7 mouse cellular contexts compared by ENCODE assay signal in genomic region chr11:116656348-116657191, GRCm38 (mm10). TPM values are rescaled to one million over a fixed set of nuclear protein-coding genes. Genes with fewer than 3 reads are reported as not detected.
A peak's percentile ranks its signal among the peaks of the same experiment; 100 is the strongest.
DNase-seq lines count a peak whose midpoint lies in the region; ATAC-seq and TF ChIP-seq lines count a peak whose summit lies in the region.

No protein-coding gene starts in this region.

- H3K9me3 ChIP-seq in midbrain, embryonic 12.5 days, result no peaks in the 10 kb centered on the region
- H3K9me3 ChIP-seq in midbrain, postnatal 0 days (ENCODE audit: low read length), result no peaks in the 10 kb centered on the region
- H3K9me3 ChIP-seq in heart, embryonic 14.5 days (ENCODE audit: control insufficient read depth, low read length), result no peaks in the 10 kb centered on the region

- WGBS in midbrain, embryonic 12.5 days, result 73% methylated on average over 16 of the region's 16 CpGs
- 50% methylated on average over 16 of the region's 16 CpGs for WGBS in midbrain, postnatal 0 days
- 48% methylated on average over 16 of the region's 16 CpGs for WGBS in heart, embryonic 14.5 days

- H3K4me1 ChIP-seq in midbrain, embryonic 12.5 days, result peaks cover 46% of the 10 kb centered on the region
- peaks cover 15% of the 10 kb centered on the region; the same call in 1 of the 2 replicates for H3K4me1 ChIP-seq in midbrain, postnatal 0 days (ENCODE audit: insufficient read depth, low read length)
- H3K4me1 ChIP-seq in heart, embryonic 14.5 days (ENCODE audit: control insufficient read depth in 2 of 2, insufficient read depth in 2 of 2, low read length in 2 of 2), result peaks cover 27 to 47% of the 10 kb centered on the region in 2 experiments

- H3K27ac ChIP-seq in midbrain, embryonic 12.5 days (replicated peaks), result no peak overlapping the region; the same call in 1 of the 2 replicates
- no peak overlapping the region for H3K27ac ChIP-seq in midbrain, postnatal 0 days (ENCODE audit: low read depth, low read length)
- peak overlapping the region in 1 of 2 experiments; percentile 73; a peak in 2 of 4 replicates for H3K27ac ChIP-seq in heart, embryonic 14.5 days (replicated peaks in 1 of 2; ENCODE audit: control insufficient read depth in 1 of 2, insufficient read depth in 1 of 2, low read depth in 2 of 2, low read length in 2 of 2)

- no peaks in the 10 kb centered on the region for H3K36me3 ChIP-seq in midbrain, embryonic 12.5 days
- no peaks in the 10 kb centered on the region for H3K36me3 ChIP-seq in midbrain, postnatal 0 days (ENCODE audit: insufficient read depth, low read length)
- no peaks in the 10 kb centered on the region for H3K36me3 ChIP-seq in heart, embryonic 14.5 days (ENCODE audit: control insufficient read depth, insufficient read depth, low read length)

- H3K9ac ChIP-seq in midbrain, embryonic 12.5 days (replicated peaks), result peak overlapping the region; percentile 57; the same call in 1 of the 2 replicates
- H3K9ac ChIP-seq in midbrain, postnatal 0 days (replicated peaks; ENCODE audit: low read length, poor library complexity, severe bottlenecking), result no peak overlapping the region
- H3K9ac ChIP-seq in heart, embryonic 14.5 days (ENCODE audit: low read length), result peak overlapping the region; percentile 5; the same call in 1 of the 2 replicates

- no peak overlapping the region for H3K4me2 ChIP-seq in midbrain, embryonic 12.5 days (replicated peaks)
- no peak overlapping the region for H3K4me2 ChIP-seq in midbrain, postnatal 0 days (ENCODE audit: low read depth, low read length, poor library complexity, severe bottlenecking)
- H3K4me2 ChIP-seq in heart, embryonic 14.5 days (ENCODE audit: low read length), result peak overlapping the region; percentile 57; the same call in 1 of the 2 replicates

- H3K4me3 ChIP-seq in midbrain, embryonic 12.5 days, result no peak overlapping the region
- no peak overlapping the region for H3K4me3 ChIP-seq in midbrain, postnatal 0 days (ENCODE audit: low read depth, low read length)
- no peak overlapping the region for H3K4me3 ChIP-seq in heart, embryonic 14.5 days (ENCODE audit: control insufficient read depth in 1 of 2, insufficient read depth in 1 of 2, low read depth in 1 of 2, low read length in 2 of 2)

- H3K27me3 ChIP-seq in midbrain, embryonic 12.5 days, result peaks cover 47% of the 10 kb centered on the region
- no peaks in the 10 kb centered on the region for H3K27me3 ChIP-seq in midbrain, postnatal 0 days (ENCODE audit: insufficient read depth, low read length)
- H3K27me3 ChIP-seq in heart, embryonic 14.5 days (ENCODE audit: control insufficient read depth, insufficient read depth, low read length), result peaks cover 33% of the 10 kb centered on the region

- ATAC-seq in midbrain, embryonic 12.5 days (ENCODE audit: low FRiP score, low read depth), result no peak
- ATAC-seq in midbrain, postnatal 0 days (ENCODE audit: low FRiP score), result no peak
- ATAC-seq in heart, embryonic 14.5 days (ENCODE audit: insufficient number of reproducible peaks, insufficient read depth, low FRiP score, low read depth), result no peak

- TF ChIP-seq CTCF in midbrain, postnatal 0 days (IDR thresholded peaks at IDR 0.05), result no peak

- DNase-seq in midbrain, postnatal 0 days (ENCODE audit: low spot score), result no peak
- DNase-seq in cerebellum, postnatal 10 days, result peak; percentile 82 to 85
- DNase-seq in lung, postnatal 4 days, result peak; percentile 54 to 81
- DNase-seq in frontal cortex, adult 2 months (ENCODE audit: extremely low spot score in 1 of 2, low spot score in 1 of 2), result no peak
- no peak for DNase-seq in thymus, postnatal 14 days

RNA-seq across cellular contexts. Expression of gene Cygb, which starts 2.5 kb away (rescaled TPM):
- polyA plus RNA-seq in midbrain, embryonic 12.5 days (2016; fragmentation: Nextera tagmentation; extraction: Ambion mirVana), result 2.8 and 3.5 TPM in 2 replicates
- 38.7 and 44.2 TPM in 2 replicates for total RNA-seq in midbrain, postnatal 0 days (2014; rRNA removed)
- 40.5 and 43.5 TPM in 2 replicates for polyA plus RNA-seq in midbrain, postnatal 0 days (2015; fragmentation: Nextera tagmentation; extraction: Ambion mirVana)
- polyA plus RNA-seq in heart, embryonic 14.5 days (2014; fragmentation: Nextera tagmentation; extraction: Ambion mirVana), result 5.8 and 6.7 TPM in 2 replicates
- 55.3 and 57.6 TPM in 2 replicates for polyA plus RNA-seq in frontal cortex, adult 2 months (2012; rRNA removed)

RNA-seq across cellular contexts. Expression of gene Prcd, which starts 3.2 kb away (rescaled TPM):
- 0.37 and 0.63 TPM in 2 replicates for polyA plus RNA-seq in midbrain, embryonic 12.5 days (2016; fragmentation: Nextera tagmentation; extraction: Ambion mirVana)
- total RNA-seq in midbrain, postnatal 0 days (2014; rRNA removed), result 3.7 TPM in 1 of 2 replicates, not detected in the other
- polyA plus RNA-seq in midbrain, postnatal 0 days (2015; fragmentation: Nextera tagmentation; extraction: Ambion mirVana), result 4.8 and 6.0 TPM in 2 replicates
- 1.3 and 1.9 TPM in 2 replicates for polyA plus RNA-seq in heart, embryonic 14.5 days (2014; fragmentation: Nextera tagmentation; extraction: Ambion mirVana)
- polyA plus RNA-seq in frontal cortex, adult 2 months (2012; rRNA removed), result 5.7 and 6.4 TPM in 2 replicates

RNA-seq across cellular contexts. Expression of gene Rhbdf2, which starts 29.8 kb away (rescaled TPM):
- 1.1 and 1.8 TPM in 2 replicates for polyA plus RNA-seq in midbrain, embryonic 12.5 days (2016; fragmentation: Nextera tagmentation; extraction: Ambion mirVana)
- 3.4 and 4.5 TPM in 2 replicates for total RNA-seq in midbrain, postnatal 0 days (2014; rRNA removed)
- polyA plus RNA-seq in midbrain, postnatal 0 days (2015; fragmentation: Nextera tagmentation; extraction: Ambion mirVana), result 1.0 TPM in 2 replicates
- polyA plus RNA-seq in heart, embryonic 14.5 days (2014; fragmentation: Nextera tagmentation; extraction: Ambion mirVana), result 6.4 and 6.6 TPM in 2 replicates
- 1.8 and 2.0 TPM in 2 replicates for polyA plus RNA-seq in frontal cortex, adult 2 months (2012; rRNA removed)

Comparison
In these comparisons a context has a peak if more than half of its experiments do, and no peak if none do; other contexts are left out.
1. DNase-seq: peak in cerebellum, postnatal 10 days (2 of 2) and lung, postnatal 4 days (2 of 2); none in midbrain, postnatal 0 days (single experiment), frontal cortex, adult 2 months (0 of 2) and thymus, postnatal 14 days (single experiment).